Mouse (Mus musculus) liver, embryonic 16.5 days (tissue): Measurements from ENCODE around the gene Scd2. TPM values are rescaled to one million over a fixed set of nuclear protein-coding genes. Genes with fewer than 3 reads are reported as not detected.

Experiments
- ATAC-seq: fragments of 200-750 bp; cut with Nextera tagmentation; 2 replicates; pipeline ENCODE4 v1.8.0; 2017; ENCODE audit warnings: low read depth, mild to moderate bottlenecking, moderate number of reproducible peaks, moderate library complexity
- H3K27ac ChIP-seq: fragments of 300-500 bp; sonication (generic); 2 replicates; pipeline ENCODE4 v1.5.1; 2014; ENCODE audit warnings: mild to moderate bottlenecking, low read length
- H3K27me3 ChIP-seq: fragments of 300-500 bp; sonication (generic); 2 replicates; pipeline ENCODE4 v1.6.1; 2014; ENCODE audit warnings: low read depth, low read length, mixed read lengths; ENCODE audit not compliant: control insufficient read depth, insufficient read depth
- H3K36me3 ChIP-seq: fragments of 300-500 bp; sonication (generic); 2 replicates; pipeline ENCODE4 v1.6.1; 2014; ENCODE audit warnings: mild to moderate bottlenecking; ENCODE audit not compliant: control insufficient read depth, insufficient read depth
- H3K4me1 ChIP-seq: fragments of 300-500 bp; sonication (generic); 2 replicates; pipeline ENCODE4 v1.6.1; 2014; ENCODE audit warnings: low read depth, low read length, mixed read lengths; ENCODE audit not compliant: control insufficient read depth
- H3K4me2 ChIP-seq: fragments of 300-500 bp; sonication (generic); 2 replicates; pipeline ENCODE4 v1.6.1; 2014; ENCODE audit warnings: low read depth, low read length, mixed read lengths
- H3K4me3 ChIP-seq: fragments of 300-500 bp; sonication (generic); 2 replicates; pipeline ENCODE4 v1.5.1; 2014; ENCODE audit warnings: low read depth, mild to moderate bottlenecking, low read length
- H3K9ac ChIP-seq: fragments of 300-500 bp; sonication (generic); 2 replicates; pipeline ENCODE4 v1.6.1; 2014; ENCODE audit warnings: low read depth, low read length
- H3K9me3 ChIP-seq: fragments of 300-500 bp; sonication (generic); replicated peaks from 2 replicates; pipeline ENCODE4 v1.6.1; 2016; ENCODE audit warnings: low read length; ENCODE audit not compliant: control insufficient read depth
- WGBS: fragments of 180-500 bp; shearing (Covaris S2); extraction: QIAGEN DNeasy Blood & Tissue Kit; methylation state at CpG from one replicate; pipeline ENCODE4 v1.1.7; 2014; ENCODE audit not compliant: insufficient replicate concordance; 5-methylcytosine and 5-hydroxymethylcytosine counted together
- polyA plus RNA-seq: library from polyadenylated mRNA; unstranded; fragments of >200 nt; fragmentation: Nextera tagmentation; extraction: Ambion mirVana; gene quantifications from 2 replicates; pipeline ENCODE4 v1.2.1, GENCODE M21; 2015

Scd2 gene
- polyA plus RNA-seq, 1 experiment from 2014 or later = 147 TPM

- 80% methylated on average over 2 of the region's 2 CpGs for WGBS
- Histone ChIP-seq H3K36me3 (no peaks in the 10 kb centered on the region), H3K4me1 (peaks cover 57% of the 10 kb centered on the region), H3K9ac (peak overlapping the region; percentile 80), H3K4me3 (no peak overlapping the region), H3K9me3 (no peaks in the 10 kb centered on the region), H3K4me2 (peak overlapping the region; percentile 91; the same call in 1 of the 2 replicates), H3K27ac (peak overlapping the region; percentile 92), H3K27me3 (no peaks in the 10 kb centered on the region)
- no peak for ATAC-seq
Measured at GRCm38 (mm10) chr19:44292083-44292482, 1.4 kb upstream of the Scd2 start.

GRCm38 (mm10) chr19:44292483-44292882 lies 991 bp upstream of the Scd2 start:
- Histone ChIP-seq H3K27me3 (no peaks in the 10 kb centered on the region), H3K36me3 (no peaks in the 10 kb centered on the region), H3K9ac (peak overlapping the region; percentile 80), H3K4me2 (peak overlapping the region; percentile 91), H3K4me1 (peaks cover 55% of the 10 kb centered on the region), H3K27ac (peak overlapping the region; percentile 92), H3K4me3 (peak overlapping the region; percentile 79), H3K9me3 (no peaks in the 10 kb centered on the region)
- 13% methylated on average over 3 of the region's 3 CpGs for WGBS
- no peak for ATAC-seq

- 1% methylated on average over 30 of the region's 31 CpGs for WGBS
- peak overlapping the region; percentile 79 for H3K4me3 ChIP-seq
- peak; percentile 91 for ATAC-seq
Measured at GRCm38 (mm10) chr19:44293769-44294551, 486 bp downstream of the Scd2 start.

GRCm38 (mm10) chr19:44294588-44295041 lies 1.1 kb downstream of the Scd2 start:
- peak overlapping the region; percentile 79 for H3K4me3 ChIP-seq
- H3K4me2 ChIP-seq = peak overlapping the region; percentile 91
- H3K36me3 ChIP-seq = peaks cover 5% of the 10 kb centered on the region; the same call in 1 of the 2 replicates
- under 1% methylated on average over 14 of the region's 14 CpGs for WGBS
- peak; percentile 14 for ATAC-seq
- peak overlapping the region; percentile 80 for H3K9ac ChIP-seq
- peaks cover 69% of the 10 kb centered on the region for H3K4me1 ChIP-seq
- no peaks in the 10 kb centered on the region for H3K27me3 ChIP-seq
- peak overlapping the region; percentile 93 for H3K27ac ChIP-seq
- no peaks in the 10 kb centered on the region for H3K9me3 ChIP-seq

More at GRCm38 (mm10) chr19:44293769-44294551, 486 bp downstream of the Scd2 start:
- Histone ChIP-seq H3K4me2 (peak overlapping the region; percentile 91), H3K36me3 (peaks cover 5% of the 10 kb centered on the region; the same call in 1 of the 2 replicates), H3K27me3 (no peaks in the 10 kb centered on the region), H3K4me1 (peaks cover 63% of the 10 kb centered on the region), H3K27ac (peak overlapping the region; percentile 93), H3K9ac (peak overlapping the region; percentile 80), H3K9me3 (no peaks in the 10 kb centered on the region)

- ATAC-seq = no peak
- Histone ChIP-seq H3K4me2 (peak overlapping the region; percentile 91), H3K4me3 (peak overlapping the region; percentile 79), H3K4me1 (peaks cover 76% of the 10 kb centered on the region), H3K27ac (peak overlapping the region; percentile 76), H3K36me3 (peaks cover 10% of the 10 kb centered on the region; the same call in 1 of the 2 replicates), H3K27me3 (no peaks in the 10 kb centered on the region), H3K9me3 (no peaks in the 10 kb centered on the region), H3K9ac (peak overlapping the region; percentile 80)
- WGBS = 8% methylated on average over 3 of the region's 3 CpGs
Measured at GRCm38 (mm10) chr19:44295251-44295650, 1.8 kb downstream of the Scd2 start.

GRCm38 (mm10) chr19:44295741-44296140 lies 2.3 kb downstream of the Scd2 start:
- Histone ChIP-seq H3K4me2 (peak overlapping the region; percentile 91), H3K4me3 (peak overlapping the region; percentile 79), H3K4me1 (peaks cover 80% of the 10 kb centered on the region), H3K9ac (peak overlapping the region; percentile 80), H3K27ac (peak overlapping the region; percentile 76), H3K9me3 (no peaks in the 10 kb centered on the region), H3K36me3 (peaks cover 14% of the 10 kb centered on the region), H3K27me3 (no peaks in the 10 kb centered on the region)
- WGBS = 3% methylated on average over 4 of the region's 4 CpGs
- ATAC-seq = peak; percentile 36

GRCm38 (mm10) chr19:44296186-44296585 lies 2.7 kb downstream of the Scd2 start:
- peak overlapping the region; percentile 79 for H3K4me3 ChIP-seq
- H3K9me3 ChIP-seq = no peaks in the 10 kb centered on the region
- H3K36me3 ChIP-seq = peaks cover 18% of the 10 kb centered on the region
- peaks cover 85% of the 10 kb centered on the region for H3K4me1 ChIP-seq
- peak overlapping the region; percentile 43 for H3K9ac ChIP-seq
- ATAC-seq = no peak
- H3K4me2 ChIP-seq = peak overlapping the region; percentile 91
- H3K27me3 ChIP-seq = no peaks in the 10 kb centered on the region
- WGBS = 38% methylated on average over 7 of the region's 7 CpGs
- H3K27ac ChIP-seq = peak overlapping the region; percentile 49

GRCm38 (mm10) chr19:44297068-44297760 lies 3.7 kb downstream of the Scd2 start:
- 57% methylated on average over 8 of the region's 8 CpGs for WGBS
- H3K4me1 ChIP-seq = peaks cover 84% of the 10 kb centered on the region

More at GRCm38 (mm10) chr19:44297068-44297760, 3.7 kb downstream of the Scd2 start:
- Histone ChIP-seq H3K4me3 (peak overlapping the region; percentile 79), H3K4me2 (peak overlapping the region; percentile 91), H3K36me3 (peaks cover 26% of the 10 kb centered on the region), H3K9me3 (no peaks in the 10 kb centered on the region), H3K27ac (peak overlapping the region; percentile 49), H3K27me3 (no peaks in the 10 kb centered on the region), H3K9ac (peak overlapping the region; percentile 43)
- ATAC-seq = no peak
